Mouse (Mus musculus): ENCODE results near the gene Kiss1.

DNA sequence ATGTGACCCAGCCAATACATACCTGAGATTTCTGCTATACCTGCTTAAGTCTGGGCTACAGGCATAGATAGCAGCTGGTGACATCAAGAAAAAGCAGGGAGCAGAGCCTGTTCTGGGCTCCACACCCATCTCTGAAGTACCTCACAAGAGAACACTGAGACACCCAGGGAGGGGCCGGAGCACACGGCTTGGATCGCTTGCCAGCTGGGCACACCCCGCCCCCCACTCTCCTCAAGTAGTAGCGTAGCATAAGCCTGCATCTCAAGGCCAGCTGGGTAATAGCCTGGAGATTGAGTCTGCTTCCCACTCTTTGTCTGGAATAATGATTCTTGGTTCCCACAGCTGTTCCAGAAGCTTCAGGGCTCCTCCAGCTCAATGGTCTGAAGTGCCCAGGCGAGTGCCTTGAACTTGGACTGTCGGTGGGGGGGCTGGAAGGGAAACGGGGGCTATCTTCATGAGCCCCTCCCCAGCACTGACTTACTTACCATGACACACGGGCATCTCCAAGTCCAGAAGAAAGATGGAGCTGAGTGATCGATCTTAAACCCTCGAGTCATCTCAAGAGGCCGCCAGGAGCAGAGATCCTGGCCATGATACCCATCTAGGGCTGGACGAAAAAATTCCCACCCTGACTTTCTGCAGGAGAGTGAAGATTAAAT, at the start of gene Kiss1:
- TF ChIP-seq POLR2A (IDR thresholded peaks at IDR 0.05; ENCODE audit: low read depth, low read length) (no peak), CTCF (IDR thresholded peaks at IDR 0.05; ENCODE audit: borderline replicate concordance, insufficient read depth, low read length) (no peak)
